Mouse (Mus musculus): ENCODE measurements at regions not wholly inside any gene's neighbourhood (a gene's known extent, or its start where the extent isn't known, plus 50 kb on each side); places are given as distances from the start of the nearest gene placed in this dataset.

- DNase-seq (ENCODE audit: low read depth), result no peak
Measured at GRCm38 (mm10) chr2:147813516-147813915, 233.3 kb downstream of the Foxa2 start.

- peak; percentile 4 for DNase-seq (ENCODE audit: low read depth)
Measured at GRCm38 (mm10) chr2:147808036-147808675, 238.6 kb downstream of the Foxa2 start.

- no peak for DNase-seq (ENCODE audit: low read depth)
Measured at GRCm38 (mm10) chr2:147803102-147803501, 243.7 kb downstream of the Foxa2 start.

DNA sequence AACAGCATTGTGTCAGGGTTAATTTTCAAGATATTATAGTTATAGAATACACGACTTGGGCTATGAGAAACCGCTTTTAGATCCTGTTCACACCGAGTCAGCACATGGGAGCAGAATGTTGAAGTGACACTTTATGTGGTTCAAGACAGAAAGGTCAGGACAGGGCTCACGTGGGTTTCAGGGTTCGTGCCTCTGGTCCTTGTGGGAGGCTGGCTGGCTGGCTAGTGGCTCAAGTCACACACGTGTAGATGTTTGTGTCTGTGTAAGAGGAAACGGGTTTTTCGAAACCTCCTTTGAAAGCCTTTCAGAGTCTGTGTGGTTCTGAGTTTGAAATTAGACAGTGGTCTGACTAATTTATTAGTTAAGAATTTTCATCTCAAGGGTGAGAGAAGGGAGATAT lies 255.3 kb downstream of the Foxa2 start:
- no peak for DNase-seq (ENCODE audit: low read depth)

DNA sequence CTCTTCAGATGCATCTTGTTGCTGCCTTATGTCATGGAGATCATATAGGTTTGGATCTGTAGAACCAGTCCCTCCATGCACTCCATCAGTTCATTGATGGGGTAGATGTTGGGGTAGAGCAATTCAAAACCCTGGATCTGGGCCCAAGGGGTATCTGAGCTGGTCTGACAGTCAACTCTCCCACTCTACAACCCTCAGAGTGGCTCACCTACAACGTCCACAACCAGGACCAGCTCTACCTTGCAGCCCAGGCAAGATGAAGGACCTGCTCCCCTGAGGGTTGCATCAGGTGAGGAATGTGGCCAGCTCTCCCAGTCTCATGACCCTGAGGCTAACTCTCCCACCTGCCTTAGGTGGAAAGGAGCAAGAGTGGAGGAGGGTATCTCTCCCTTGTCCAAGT lies 256.9 kb downstream of the Foxa2 start:
- DNase-seq (ENCODE audit: low read depth), result no peak

- DNase-seq (ENCODE audit: low read depth), result peak; percentile 16
Measured at GRCm38 (mm10) chr2:147789268-147789667, 257.5 kb downstream of the Foxa2 start.

DNA sequence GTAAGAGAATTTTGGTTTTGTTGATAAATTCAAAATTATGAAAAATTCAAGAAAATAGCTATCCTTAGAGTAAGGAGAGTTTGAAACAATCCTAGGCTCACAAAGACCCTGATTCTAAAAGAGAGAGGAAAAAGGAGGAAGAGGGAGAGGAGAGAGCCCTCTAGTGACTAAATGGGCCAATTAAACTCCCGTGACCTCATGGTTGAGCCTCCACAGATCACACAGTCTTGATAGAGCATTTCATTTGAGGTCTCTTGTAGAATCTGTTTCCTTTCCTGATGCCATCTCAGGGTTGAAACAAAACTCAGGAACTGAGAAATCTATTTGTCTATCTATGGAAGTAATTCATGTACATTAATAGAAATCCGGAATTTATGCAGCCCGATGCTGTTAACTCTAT lies 258.8 kb downstream of the Foxa2 start:
- no peak for DNase-seq (ENCODE audit: low read depth)

DNA sequence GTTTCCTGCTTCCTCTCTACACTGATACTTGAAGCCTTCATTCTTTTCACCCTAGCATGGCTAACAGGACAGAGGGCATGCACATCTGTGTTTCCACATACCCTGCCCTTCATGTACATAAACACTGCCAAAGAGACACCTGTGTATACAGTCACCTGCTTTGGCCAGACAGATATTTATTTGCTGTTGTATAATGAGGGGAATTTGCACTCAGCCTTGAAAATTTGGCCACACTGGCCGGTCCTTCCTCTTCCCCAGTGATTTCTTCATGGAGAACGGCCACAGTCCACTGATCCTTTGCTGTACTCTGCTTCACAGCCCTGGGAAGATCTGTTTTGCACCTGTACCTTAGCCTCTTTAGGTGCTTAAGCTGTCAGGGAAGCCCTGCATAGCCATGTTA lies 264.3 kb downstream of the Foxa2 start:
- DNase-seq (ENCODE audit: low read depth), result no peak

- DNase-seq (ENCODE audit: low read depth), result no peak
Measured at GRCm38 (mm10) chr2:147776316-147776715, 270.5 kb downstream of the Foxa2 start.

GRCm38 (mm10) chr2:147772579-147772978 lies 274.2 kb downstream of the Foxa2 start:
- no peak for DNase-seq (ENCODE audit: low read depth)

DNA sequence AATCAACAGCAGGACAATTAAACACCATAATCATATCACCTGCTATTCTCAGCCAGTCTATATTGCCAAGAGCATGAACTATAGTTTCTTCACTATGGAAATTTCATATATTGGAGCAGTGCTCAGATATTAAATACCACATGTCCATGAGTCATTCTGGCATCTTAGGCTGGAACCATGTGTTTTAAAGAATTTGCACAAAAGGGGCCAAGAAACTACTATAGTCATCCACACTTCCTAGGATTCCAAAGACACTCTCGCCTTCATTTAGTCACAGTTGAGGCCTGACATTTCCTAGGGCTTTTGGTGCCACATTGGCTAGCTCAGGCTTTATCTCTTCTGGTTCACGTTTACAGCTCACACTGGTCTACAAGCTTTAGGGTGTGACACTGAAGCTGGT lies 293.7 kb downstream of the Foxa2 start:
- DNase-seq (ENCODE audit: low read depth), result no peak

GRCm38 (mm10) chr2:147751831-147752230 lies 294.9 kb downstream of the Foxa2 start:
- no peak for DNase-seq (ENCODE audit: low read depth)

GRCm38 (mm10) chr2:147748006-147748405 lies 298.8 kb downstream of the Foxa2 start:
- no peak for DNase-seq (ENCODE audit: low read depth)

DNA sequence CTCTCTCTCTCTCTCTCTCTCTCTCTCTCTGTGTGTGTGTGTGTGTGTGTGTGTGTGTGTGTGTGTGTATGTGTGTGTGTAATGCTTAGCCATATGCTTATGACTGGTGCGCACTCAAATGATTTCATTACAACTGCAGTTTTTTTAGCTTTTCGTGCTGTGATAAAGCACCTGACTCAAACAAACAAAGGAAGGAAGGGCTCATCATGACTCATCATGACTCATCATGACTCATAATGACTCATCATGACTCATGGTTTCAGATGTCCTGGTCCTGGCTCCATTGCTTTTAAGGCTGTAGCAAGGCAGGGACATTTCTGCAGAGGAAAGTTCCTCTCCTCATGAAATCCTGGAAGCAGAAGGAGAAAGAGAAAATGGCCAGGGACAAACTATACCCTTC lies 302.9 kb downstream of the Foxa2 start:
- peak; percentile 2 for DNase-seq (ENCODE audit: low read depth)

DNA sequence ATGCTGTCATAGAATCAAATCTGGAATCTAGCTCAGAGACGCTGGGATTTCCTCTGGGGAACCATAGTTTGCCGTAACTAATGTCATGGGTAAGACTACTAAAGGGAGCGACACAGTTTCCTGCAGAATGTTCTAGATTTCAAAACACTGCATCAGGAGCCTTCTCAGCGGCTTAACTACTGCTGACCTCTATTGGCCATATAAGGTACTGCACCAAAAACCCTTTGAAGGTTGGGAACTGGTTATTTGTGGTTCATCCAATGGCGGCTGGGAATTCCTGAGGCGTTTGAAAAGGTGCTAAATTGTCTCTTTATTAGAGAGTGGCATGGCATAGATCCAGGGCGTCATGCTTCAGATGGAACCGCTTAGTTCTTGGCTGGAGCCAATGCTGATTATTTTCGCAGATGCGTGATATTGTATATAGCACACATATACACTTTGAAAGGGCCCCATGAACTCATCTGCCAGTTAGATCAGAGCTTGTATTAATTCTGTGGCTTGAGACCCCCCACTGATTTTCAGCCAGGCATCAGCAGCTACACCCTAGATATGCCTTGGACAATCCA lies 308.4 kb downstream of the Foxa2 start:
- DNase-seq (ENCODE audit: low read depth), result peak; percentile 39

DNA sequence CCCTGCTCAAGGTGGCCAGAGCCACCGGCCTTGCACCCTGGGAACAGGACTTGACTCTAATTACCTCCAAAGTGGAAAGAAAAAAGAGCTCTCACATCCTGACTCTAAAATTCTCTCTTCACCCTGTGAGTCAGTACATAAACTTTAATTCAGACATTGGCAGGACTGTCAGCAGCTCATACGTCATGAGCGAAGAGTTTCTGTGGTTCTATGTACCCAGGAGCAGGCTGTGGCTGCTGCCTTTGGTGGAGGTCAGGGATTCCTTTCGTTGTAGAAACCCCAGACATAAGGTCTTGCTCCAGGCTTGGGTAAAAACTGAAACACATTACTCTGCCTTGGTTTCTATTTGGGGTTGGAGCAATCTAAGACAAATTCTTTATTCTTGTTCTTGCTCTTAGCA lies 319.4 kb downstream of the Foxa2 start:
- no peak for DNase-seq (ENCODE audit: low read depth)

DNA sequence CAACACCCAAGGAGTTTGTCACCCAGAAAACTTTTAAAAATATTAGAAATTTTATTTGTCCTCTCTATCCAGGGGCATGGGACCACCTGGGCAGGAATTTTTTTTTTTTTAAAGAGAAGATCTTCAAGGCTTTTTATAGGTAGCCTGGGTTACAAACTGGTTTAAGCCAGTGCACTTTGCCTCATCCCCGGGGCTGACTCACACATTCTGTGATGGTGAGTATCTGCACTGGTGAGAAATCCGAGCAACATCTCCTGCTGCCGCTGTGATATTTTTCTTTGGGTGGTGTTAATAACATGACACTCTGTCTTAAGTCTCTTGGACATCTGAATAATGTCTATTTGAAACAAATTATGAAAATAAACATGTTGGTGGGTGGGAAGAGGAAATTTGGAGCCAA lies 327.8 kb downstream of the Foxa2 start:
- no peak for DNase-seq (ENCODE audit: low read depth)

DNA sequence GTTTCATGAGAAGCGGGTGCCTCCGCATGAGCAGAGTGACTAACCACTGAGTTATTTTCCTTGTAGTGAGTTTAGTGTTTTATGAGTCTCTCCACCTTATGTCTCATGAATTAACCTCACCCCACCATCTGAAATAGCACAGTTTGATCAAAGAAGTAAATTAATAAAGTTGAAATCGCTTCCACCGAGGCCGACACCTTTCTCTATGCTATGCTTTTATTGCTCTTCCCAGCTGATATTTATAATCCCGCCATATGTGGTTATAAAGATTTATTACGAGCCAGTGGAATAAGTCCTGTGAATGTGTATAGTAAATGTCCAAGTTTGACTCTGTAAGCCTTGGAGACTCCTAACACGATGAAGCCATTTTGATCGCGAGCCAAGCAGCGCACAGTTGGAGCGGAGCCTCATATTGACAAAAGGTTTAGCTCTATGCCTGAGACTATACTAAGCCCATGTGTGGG lies 329.3 kb downstream of the Foxa2 start:
- DNase-seq (ENCODE audit: low read depth), result no peak

DNA sequence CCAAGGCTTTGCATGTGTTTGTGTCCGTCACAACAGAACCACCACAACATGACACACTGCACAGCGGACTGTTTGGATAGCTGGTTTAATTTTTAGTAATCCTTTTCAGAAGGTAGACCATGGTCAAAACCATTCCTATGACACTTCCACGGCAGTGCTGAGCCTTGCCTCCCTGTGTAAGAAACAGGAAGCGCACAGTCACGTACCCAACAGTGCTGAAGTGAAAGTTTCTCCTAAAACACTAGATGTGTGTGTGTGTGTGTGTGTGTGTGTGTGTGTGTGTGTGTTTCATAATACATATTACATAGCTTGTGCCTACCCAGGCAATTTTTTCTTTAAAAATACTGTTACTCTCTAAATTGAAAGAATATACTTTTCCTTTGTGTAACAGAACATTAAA lies 331.0 kb downstream of the Foxa2 start:
- DNase-seq (ENCODE audit: low read depth), result no peak

- no peak for DNase-seq (ENCODE audit: low read depth)
Measured at GRCm38 (mm10) chr2:147710593-147711265, 336.0 kb downstream of the Foxa2 start.

- no peak for DNase-seq (ENCODE audit: low read depth)
Measured at GRCm38 (mm10) chr2:147709799-147710198, 337.0 kb downstream of the Foxa2 start.

DNA sequence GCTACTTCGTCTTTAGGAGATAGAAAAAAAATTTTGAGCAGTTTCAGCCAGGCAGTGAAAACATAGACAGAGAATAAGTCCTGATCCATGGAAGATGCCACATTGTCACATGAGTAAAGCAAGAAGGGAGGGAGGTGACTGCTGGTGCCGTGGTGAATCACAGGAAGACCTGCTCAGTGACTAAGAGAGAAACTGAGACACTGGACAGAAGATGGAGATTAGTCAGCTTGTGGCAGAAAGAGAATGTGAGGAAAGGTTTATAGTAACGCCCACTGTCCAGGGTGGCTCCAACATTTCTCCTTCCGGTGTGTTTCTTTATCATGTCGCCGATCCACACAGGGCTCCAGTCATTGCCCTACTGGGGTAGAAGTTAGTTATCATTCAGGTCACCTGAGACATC lies 339.6 kb downstream of the Foxa2 start:
- no peak for DNase-seq (ENCODE audit: low read depth)

- no peak for DNase-seq (ENCODE audit: low read depth)
Measured at GRCm38 (mm10) chr2:147703981-147704380, 342.3 kb downstream of the Pax1 start.

Measured in induced T-regulatory cell, adult 2 months (primary cell).